Mouse (Mus musculus): ENCODE measurements around the gene Best3. TPM values are rescaled to one million over a fixed set of nuclear protein-coding genes. Genes with fewer than 3 reads are reported as not detected.

Best3 gene
- polyA plus RNA-seq, 1 experiment from 2014 or later = 0.48 TPM

GRCm38 (mm10) chr10:117064076-117064475 lies 78.0 kb downstream of the Best3 start:
- 0 out of 2 replicates have a peak, but pooled peaks have one; percentile 17 for ATAC-seq (ENCODE audit: insufficient number of reproducible peaks, insufficient read depth, low FRiP score, low TSS enrichment, low read depth)
- no peaks in the 10 kb centered on the region for H3K27me3 ChIP-seq
- peak overlapping the region; percentile 91 for H3K4me3 ChIP-seq (replicated peaks)
- H3K4me2 ChIP-seq = peak overlapping the region; percentile 52
- WGBS = 12% methylated on average over 7 of the region's 7 CpGs
- H3K27ac ChIP-seq = peak overlapping the region; percentile 82
- H3K9ac ChIP-seq (replicated peaks) = no peak overlapping the region; the same call in 1 of the 2 replicates
- H3K9me3 ChIP-seq = no peaks in the 10 kb centered on the region
- peaks cover 10% of the 10 kb centered on the region; the same call in 1 of the 2 replicates for H3K4me1 ChIP-seq (replicated peaks)
- H3K36me3 ChIP-seq = peaks cover 34% of the 10 kb centered on the region

GRCm38 (mm10) chr10:117069109-117069508 lies 83.0 kb downstream of the Best3 start:
- Histone ChIP-seq H3K9me3 (no peaks in the 10 kb centered on the region), H3K4me3 (replicated peaks) (no peak overlapping the region), H3K9ac (replicated peaks) (no peak overlapping the region), H3K27me3 (no peaks in the 10 kb centered on the region), H3K4me2 (no peak overlapping the region), H3K27ac (no peak overlapping the region), H3K4me1 (replicated peaks) (no peaks in the 10 kb centered on the region), H3K36me3 (peaks cover 49% of the 10 kb centered on the region)
- no peak for ATAC-seq (ENCODE audit: insufficient number of reproducible peaks, insufficient read depth, low FRiP score, low TSS enrichment, low read depth)
- WGBS = 97% methylated on average over 3 of the region's 3 CpGs

- peaks cover 77% of the 10 kb centered on the region for H3K36me3 ChIP-seq
Measured at GRCm38 (mm10) chr10:117072191-117072888, 86.2 kb downstream of the Best3 start.

GRCm38 (mm10) chr10:117073176-117073575 lies 87.1 kb downstream of the Best3 start:
- Histone ChIP-seq H3K9ac (replicated peaks) (no peak overlapping the region), H3K4me1 (replicated peaks) (no peaks in the 10 kb centered on the region)

More at GRCm38 (mm10) chr10:117072191-117072888, 86.2 kb downstream of the Best3 start:
- no peak for ATAC-seq (ENCODE audit: insufficient number of reproducible peaks, insufficient read depth, low FRiP score, low TSS enrichment, low read depth)
- H3K9ac ChIP-seq (replicated peaks) = no peak overlapping the region
- no peaks in the 10 kb centered on the region for H3K9me3 ChIP-seq
- 90% methylated on average over 18 of the region's 18 CpGs for WGBS
- H3K4me3 ChIP-seq (replicated peaks) = no peak overlapping the region
- H3K27me3 ChIP-seq = no peaks in the 10 kb centered on the region
- H3K4me2 ChIP-seq = no peak overlapping the region
- no peak overlapping the region for H3K27ac ChIP-seq
- no peaks in the 10 kb centered on the region for H3K4me1 ChIP-seq (replicated peaks)

More at GRCm38 (mm10) chr10:117073176-117073575, 87.1 kb downstream of the Best3 start:
- Histone ChIP-seq H3K4me3 (replicated peaks) (no peak overlapping the region), H3K36me3 (peaks cover 85% of the 10 kb centered on the region), H3K9me3 (no peaks in the 10 kb centered on the region), H3K4me2 (no peak overlapping the region), H3K27ac (no peak overlapping the region), H3K27me3 (no peaks in the 10 kb centered on the region)
- 91% methylated on average over 7 of the region's 7 CpGs for WGBS
- no peak for ATAC-seq (ENCODE audit: insufficient number of reproducible peaks, insufficient read depth, low FRiP score, low TSS enrichment, low read depth)

Other genes starting within 250 kb of the Best3 start
- gene Myrfl, start 89.4 kb upstream of the Best3 start, polyA plus RNA-seq (2016; fragmentation: Nextera tagmentation; extraction: Ambion mirVana) = 0.09 and 0.10 TPM in 2 replicates
- gene Rab3ip, start 35.5 kb upstream of the Best3 start, polyA plus RNA-seq (2016; fragmentation: Nextera tagmentation; extraction: Ambion mirVana) = 41.9 and 44.4 TPM in 2 replicates
- not detected in 2 replicates for gene Gm10271, start 13.7 kb upstream of the Best3 start, polyA plus RNA-seq (2016; fragmentation: Nextera tagmentation; extraction: Ambion mirVana)
- 0.19 TPM in 2 replicates for gene Lrrc10, start 59.0 kb downstream of the Best3 start, polyA plus RNA-seq (2016; fragmentation: Nextera tagmentation; extraction: Ambion mirVana)
- 272 and 279 TPM in 2 replicates for gene Cct2, start 77.5 kb downstream of the Best3 start, polyA plus RNA-seq (2016; fragmentation: Nextera tagmentation; extraction: Ambion mirVana)
- 21.2 and 24.8 TPM in 2 replicates for gene Frs2, start 162.2 kb downstream of the Best3 start, polyA plus RNA-seq (2016; fragmentation: Nextera tagmentation; extraction: Ambion mirVana)
- gene Yeats4, start 238.2 kb downstream of the Best3 start, polyA plus RNA-seq (2016; fragmentation: Nextera tagmentation; extraction: Ambion mirVana) = 112 and 114 TPM in 2 replicates

Measured in limb, embryonic 12.5 days (tissue).